32 mouse cellular contexts compared by ENCODE assay signal in genomic region chr14:12425311-12425710, GRCm38 (mm10).
"Had no signal": no experiment of that assay in that cellular context is flagged by ENCODE, and none has a peak within 500 bp of the region (broad histone marks: within the 10 kb centered on the region; RNA-seq: fewer than 3 reads in every experiment).

No protein-coding gene starts in this region.

- ATAC-seq: liver, embryonic 12.5 days; liver, postnatal 0 days; lung, postnatal 0 days; midbrain, embryonic 13.5 days; midbrain, embryonic 15.5 days; midbrain, embryonic 16.5 days had no signal

- H3K27ac ChIP-seq: limb, embryonic 10.5 days; limb, embryonic 12.5 days; limb, embryonic 13.5 days; limb, embryonic 15.5 days; liver, embryonic 12.5 days; liver, embryonic 13.5 days; liver, embryonic 14.5 days; liver, embryonic 15.5 days; lung, embryonic 15.5 days; macrophage; midbrain, embryonic 10.5 days; midbrain, embryonic 12.5 days; midbrain, embryonic 13.5 days; midbrain, embryonic 15.5 days; neural tube, embryonic 12.5 days; neural tube, embryonic 13.5 days had no signal

- H3K9me3 ChIP-seq: limb, embryonic 10.5 days; limb, embryonic 12.5 days; limb, embryonic 13.5 days; limb, embryonic 15.5 days; liver, embryonic 12.5 days; liver, embryonic 13.5 days; liver, embryonic 15.5 days; lung, embryonic 15.5 days; megakaryocyte, embryonic 14.5 days; midbrain, embryonic 10.5 days; midbrain, embryonic 12.5 days; midbrain, embryonic 13.5 days; midbrain, embryonic 15.5 days; neural tube, embryonic 12.5 days; neural tube, embryonic 13.5 days had no signal

- H3K4me3 ChIP-seq: limb, embryonic 10.5 days; limb, embryonic 12.5 days; limb, embryonic 13.5 days; limb, embryonic 15.5 days; liver, embryonic 12.5 days; liver, embryonic 13.5 days; liver, embryonic 15.5 days; lung, embryonic 15.5 days; megakaryocyte, embryonic 14.5 days; midbrain, embryonic 10.5 days; midbrain, embryonic 12.5 days; midbrain, embryonic 13.5 days; midbrain, embryonic 15.5 days; myocyte; neural tube, embryonic 12.5 days; neural tube, embryonic 13.5 days had no signal

- H3K36me3 ChIP-seq: limb, embryonic 10.5 days; limb, embryonic 12.5 days; limb, embryonic 13.5 days; limb, embryonic 15.5 days; liver, embryonic 12.5 days; liver, embryonic 13.5 days; liver, embryonic 15.5 days; lung, embryonic 15.5 days; midbrain, embryonic 10.5 days had no signal

- H3K4me2 ChIP-seq: limb, embryonic 12.5 days; limb, embryonic 13.5 days; limb, embryonic 15.5 days; liver, embryonic 11.5 days; liver, embryonic 12.5 days; liver, embryonic 13.5 days; liver, embryonic 15.5 days; lung, embryonic 14.5 days; lung, embryonic 15.5 days; midbrain, embryonic 11.5 days; midbrain, embryonic 12.5 days; midbrain, embryonic 13.5 days; midbrain, embryonic 15.5 days; neural tube, embryonic 12.5 days; neural tube, embryonic 13.5 days had no signal

- DNase-seq: liver; liver, embryonic 13.5 days; liver, postnatal 0 days; lung, adult 18-20 months; lung, adult 2 months; lung, embryonic 14.5 days; lung, postnatal 10 days; lung, postnatal 14 days; lung, postnatal 36 days; lung, postnatal 4 days; midbrain, embryonic 14.5 days had no signal

- H3K9ac ChIP-seq: limb, embryonic 12.5 days; limb, embryonic 13.5 days; limb, embryonic 15.5 days; liver, embryonic 12.5 days; liver, embryonic 13.5 days; liver, embryonic 14.5 days; liver, embryonic 15.5 days; liver, postnatal 0 days; lung, embryonic 14.5 days; lung, embryonic 15.5 days; midbrain, embryonic 12.5 days; midbrain, embryonic 13.5 days; midbrain, embryonic 15.5 days; neural tube, embryonic 12.5 days; neural tube, embryonic 13.5 days had no signal

- H3K27me3 ChIP-seq: limb, embryonic 12.5 days; limb, embryonic 13.5 days; limb, embryonic 15.5 days; liver, embryonic 12.5 days; liver, embryonic 13.5 days; liver, embryonic 15.5 days; lung, embryonic 15.5 days; megakaryocyte, embryonic 14.5 days; midbrain, embryonic 13.5 days; midbrain, embryonic 15.5 days; neural tube, embryonic 12.5 days; neural tube, embryonic 13.5 days had no signal

- H3K4me1 ChIP-seq: limb, embryonic 10.5 days; limb, embryonic 12.5 days; limb, embryonic 13.5 days; limb, embryonic 15.5 days; liver, embryonic 12.5 days; liver, embryonic 13.5 days; liver, embryonic 15.5 days; lung, embryonic 15.5 days; megakaryocyte, embryonic 14.5 days; midbrain, embryonic 10.5 days; midbrain, embryonic 12.5 days; midbrain, embryonic 13.5 days; midbrain, embryonic 15.5 days; neural tube, embryonic 12.5 days; neural tube, embryonic 13.5 days had no signal
